Mouse (Mus musculus) embryonic facial prominence, embryonic 13.5 days (tissue): ENCODE data around the gene C1qtnf5. TPM values are rescaled to one million over a fixed set of nuclear protein-coding genes. Genes with fewer than 3 reads are reported as not detected.

Experiments used
- ATAC-seq: fragments of 200-750 bp; cut with Nextera tagmentation; 2 replicates; pipeline ENCODE4 v1.8.0; 2017; ENCODE audit warnings: low read depth; ENCODE audit not compliant: insufficient number of reproducible peaks, insufficient read depth, low FRiP score, low TSS enrichment
- H3K27ac ChIP-seq: fragments of 300-500 bp; sonication (generic); 2 replicates; pipeline ENCODE4 v1.5.1; 2015; ENCODE audit warnings: moderate library complexity, mild to moderate bottlenecking, inconsistent platforms
- H3K27me3 ChIP-seq: fragments of 300-500 bp; sonication (generic); 2 replicates; pipeline ENCODE4 v1.6.1; 2015; ENCODE audit warnings: mild to moderate bottlenecking, inconsistent platforms
- H3K36me3 ChIP-seq: fragments of 300-500 bp; sonication (generic); 2 replicates; pipeline ENCODE4 v1.6.1; 2015; ENCODE audit warnings: mild to moderate bottlenecking, inconsistent platforms
- H3K4me1 ChIP-seq: fragments of 300-500 bp; sonication (generic); 2 replicates; pipeline ENCODE4 v1.6.1; 2015; ENCODE audit warnings: inconsistent platforms
- H3K4me2 ChIP-seq: fragments of 300-500 bp; sonication (generic); 2 replicates; pipeline ENCODE4 v1.6.1; 2015; ENCODE audit warnings: moderate library complexity, mild to moderate bottlenecking, inconsistent platforms
- H3K4me3 ChIP-seq: fragments of 300-500 bp; sonication (generic); 2 replicates; pipeline ENCODE4 v1.5.1; 2015; ENCODE audit warnings: mild to moderate bottlenecking, inconsistent platforms
- H3K9ac ChIP-seq: fragments of 300-500 bp; sonication (generic); 2 replicates; pipeline ENCODE4 v1.6.1; 2015; ENCODE audit warnings: mild to moderate bottlenecking, inconsistent platforms
- H3K9me3 ChIP-seq: fragments of 300-500 bp; sonication (generic); 2 replicates; pipeline ENCODE4 v1.6.1; 2016; ENCODE audit warnings: inconsistent platforms
- WGBS: fragments of 180-500 bp; shearing (Covaris S2); methylation state at CpG from one replicate; pipeline ENCODE4 v1.1.7; 2015; ENCODE audit warnings: mixed read lengths; 5-methylcytosine and 5-hydroxymethylcytosine counted together
- polyA plus RNA-seq: library from polyadenylated mRNA; unstranded; fragments of >200 nt; fragmentation: Nextera tagmentation; extraction: Ambion mirVana; gene quantifications from 2 replicates; pipeline ENCODE4 v1.2.1, GENCODE M21; 2015

Gene C1qtnf5
- polyA plus RNA-seq, 1 experiment from 2014 or later, result 1.5 TPM

DNA sequence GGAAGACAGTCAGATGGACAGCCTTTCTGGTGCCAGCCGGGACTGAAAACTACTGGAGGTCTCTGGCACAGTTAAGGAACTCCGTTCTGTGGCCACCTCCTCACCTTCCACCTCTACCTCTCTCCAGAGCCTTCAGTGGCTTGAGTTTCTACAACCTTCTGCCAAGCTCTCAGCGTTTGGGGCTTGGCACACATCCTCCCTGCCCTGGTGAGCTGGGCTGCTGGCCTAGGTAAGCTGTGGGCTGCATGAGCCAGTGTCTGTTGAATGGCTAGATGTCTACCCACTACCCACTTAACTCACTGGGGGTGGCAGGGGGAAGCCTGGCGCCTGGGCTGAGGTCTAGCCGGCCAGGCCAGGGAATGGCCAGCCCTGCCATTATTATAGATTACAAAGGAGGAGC, 33.9 kb upstream of the C1qtnf5 start:
- ATAC-seq, result no peak
- no peak overlapping the region for H3K4me2 ChIP-seq
- H3K9ac ChIP-seq, result no peak overlapping the region
- peaks cover 32% of the 10 kb centered on the region for H3K4me1 ChIP-seq
- no peak overlapping the region for H3K27ac ChIP-seq
- no peaks in the 10 kb centered on the region for H3K36me3 ChIP-seq
- 69% methylated on average over 5 of the region's 5 CpGs for WGBS
- no peaks in the 10 kb centered on the region for H3K27me3 ChIP-seq
- no peak overlapping the region for H3K4me3 ChIP-seq
- H3K9me3 ChIP-seq, result no peaks in the 10 kb centered on the region

GRCm38 (mm10) chr9:44074395-44075275, 32.4 kb upstream of the C1qtnf5 start:
- Histone ChIP-seq H3K27ac (no peak overlapping the region), H3K4me3 (no peak overlapping the region), H3K4me2 (no peak overlapping the region), H3K27me3 (no peaks in the 10 kb centered on the region), H3K4me1 (peaks cover 41% of the 10 kb centered on the region), H3K9ac (no peak overlapping the region), H3K36me3 (no peaks in the 10 kb centered on the region), H3K9me3 (no peaks in the 10 kb centered on the region)
- ATAC-seq, result no peak
- WGBS, result 63% methylated on average over 9 of the region's 9 CpGs

DNA sequence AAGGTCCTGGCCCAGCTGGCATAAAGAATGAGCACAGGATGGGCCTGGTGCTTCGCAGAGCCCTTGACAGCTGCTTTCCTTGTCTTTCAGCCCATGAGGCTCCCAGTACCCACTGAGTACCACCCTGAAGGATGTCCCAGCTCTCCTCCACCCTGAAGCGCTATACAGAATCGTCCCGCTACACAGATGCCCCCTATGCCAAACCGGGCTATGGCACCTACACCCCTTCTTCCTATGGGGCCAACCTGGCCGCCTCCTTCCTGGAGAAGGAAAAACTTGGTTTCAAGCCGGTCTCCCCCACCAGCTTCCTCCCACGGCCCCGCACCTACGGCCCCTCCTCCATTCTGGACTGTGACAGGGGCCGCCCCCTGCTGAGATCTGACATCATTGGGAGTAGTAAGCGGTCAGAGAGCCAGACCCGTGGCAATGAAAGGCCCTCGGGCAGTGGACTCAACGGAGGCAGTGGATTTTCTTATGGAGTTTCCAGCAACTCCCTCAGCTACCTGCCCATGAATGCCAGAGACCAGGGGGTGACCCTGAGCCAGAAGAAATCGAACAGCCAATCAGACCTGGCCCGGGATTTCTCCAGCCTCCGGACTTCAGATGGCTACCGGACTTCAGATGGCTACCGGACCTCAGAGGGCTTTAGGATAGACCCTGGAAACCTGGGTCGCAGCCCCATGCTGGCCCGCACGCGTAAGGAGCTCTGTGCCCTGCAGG, 31.6 kb upstream of the C1qtnf5 start:
- no peak overlapping the region for H3K4me3 ChIP-seq
- H3K4me1 ChIP-seq, result peaks cover 35% of the 10 kb centered on the region
- H3K9me3 ChIP-seq, result no peaks in the 10 kb centered on the region
- H3K9ac ChIP-seq, result no peak overlapping the region
- no peaks in the 10 kb centered on the region for H3K27me3 ChIP-seq
- ATAC-seq, result no peak
- H3K4me2 ChIP-seq, result no peak overlapping the region
- H3K36me3 ChIP-seq, result no peaks in the 10 kb centered on the region
- 70% methylated on average over 24 of the region's 24 CpGs for WGBS
- no peak overlapping the region for H3K27ac ChIP-seq

- H3K27me3 ChIP-seq, result no peaks in the 10 kb centered on the region
- ATAC-seq, result no peak
- H3K9ac ChIP-seq, result no peak overlapping the region
- no peak overlapping the region for H3K4me2 ChIP-seq
- no peak overlapping the region for H3K27ac ChIP-seq
- H3K9me3 ChIP-seq, result no peaks in the 10 kb centered on the region
- H3K36me3 ChIP-seq, result no peaks in the 10 kb centered on the region
- peaks cover 32% of the 10 kb centered on the region for H3K4me1 ChIP-seq
- WGBS, result 65% methylated on average over 16 of the region's 16 CpGs
- H3K4me3 ChIP-seq, result no peak overlapping the region
Observed at GRCm38 (mm10) chr9:44075996-44076763, 30.9 kb upstream of the C1qtnf5 start.

GRCm38 (mm10) chr9:44076764-44077120, 30.3 kb upstream of the C1qtnf5 start:
- Histone ChIP-seq H3K36me3 (no peaks in the 10 kb centered on the region), H3K27ac (no peak overlapping the region), H3K4me1 (peaks cover 30% of the 10 kb centered on the region), H3K4me3 (no peak overlapping the region), H3K27me3 (no peaks in the 10 kb centered on the region), H3K4me2 (no peak overlapping the region), H3K9me3 (no peaks in the 10 kb centered on the region), H3K9ac (no peak overlapping the region)
- ATAC-seq, result no peak
- WGBS, result 15% methylated on average over 5 of the region's 5 CpGs

- Histone ChIP-seq H3K9ac (no peak overlapping the region), H3K4me2 (no peak overlapping the region), H3K9me3 (no peaks in the 10 kb centered on the region), H3K4me3 (no peak overlapping the region), H3K36me3 (no peaks in the 10 kb centered on the region), H3K27me3 (no peaks in the 10 kb centered on the region), H3K27ac (no peak overlapping the region), H3K4me1 (peaks cover 24% of the 10 kb centered on the region)
- no peak for ATAC-seq
- 80% methylated on average over 11 of the region's 11 CpGs for whole genome bisulfite sequencing
Observed at GRCm38 (mm10) chr9:44077266-44077910, 29.7 kb upstream of the C1qtnf5 start.

GRCm38 (mm10) chr9:44078136-44078797, 28.8 kb upstream of the C1qtnf5 start:
- Histone ChIP-seq H3K27me3 (peaks cover 7% of the 10 kb centered on the region), H3K9ac (no peak overlapping the region), H3K4me3 (no peak overlapping the region), H3K27ac (0 out of 2 replicates have a peak overlapping the region, but pooled peaks have one; percentile 9), H3K36me3 (no peaks in the 10 kb centered on the region), H3K9me3 (no peaks in the 10 kb centered on the region), H3K4me1 (peaks cover 22% of the 10 kb centered on the region), H3K4me2 (no peak overlapping the region)
- ATAC-seq, result no peak
- 76% methylated on average over 10 of the region's 10 CpGs for WGBS

- peak overlapping the region; percentile 9; the same call in 1 of the 2 replicates for H3K27ac ChIP-seq
- peak; percentile 63 for ATAC-seq
- H3K4me3 ChIP-seq, result no peak overlapping the region
- no peaks in the 10 kb centered on the region for H3K36me3 ChIP-seq
- peaks cover 30% of the 10 kb centered on the region for H3K4me1 ChIP-seq
- H3K4me2 ChIP-seq, result no peak overlapping the region
- H3K9me3 ChIP-seq, result no peaks in the 10 kb centered on the region
- H3K9ac ChIP-seq, result no peak overlapping the region
- 30% methylated on average over 16 of the region's 16 CpGs for WGBS
- peaks cover 16% of the 10 kb centered on the region for H3K27me3 ChIP-seq
Observed at GRCm38 (mm10) chr9:44078955-44079756, 27.9 kb upstream of the C1qtnf5 start.

DNA sequence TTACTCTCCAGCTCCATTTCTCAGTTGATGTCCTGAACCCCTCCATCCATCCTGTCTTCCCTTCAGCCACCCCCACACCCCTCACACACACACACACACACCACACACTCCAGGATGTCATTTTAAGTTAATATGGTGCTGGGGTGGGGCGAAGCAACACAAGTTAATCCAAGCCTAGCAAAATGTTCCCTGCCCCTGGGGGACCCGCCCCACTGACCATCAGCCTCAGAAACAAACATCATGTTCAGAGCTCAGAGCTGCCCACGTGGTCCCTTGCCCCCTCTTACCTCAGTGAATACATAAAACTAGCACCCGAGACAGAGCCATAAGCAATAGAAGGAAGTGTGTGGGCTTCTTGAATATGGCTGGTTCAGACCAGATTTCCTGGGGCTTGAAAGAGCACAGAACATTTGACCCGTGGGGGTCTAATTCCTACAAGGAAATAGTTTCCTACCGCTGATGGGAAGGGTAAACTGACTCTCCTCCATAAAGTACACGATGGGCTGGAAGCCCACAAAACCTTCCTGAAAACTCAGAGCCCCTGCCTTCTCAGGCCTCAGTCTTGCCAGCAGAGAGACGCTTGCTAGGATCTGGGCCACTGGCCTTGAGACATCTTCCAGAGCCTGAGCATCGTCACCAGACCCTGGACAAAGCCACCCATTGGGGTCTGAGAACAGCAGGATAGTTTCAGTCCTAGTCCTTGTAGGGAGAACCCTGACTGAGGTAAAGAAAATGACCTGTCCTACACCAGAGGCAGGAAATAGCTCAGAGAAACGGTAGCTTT, 26.9 kb upstream of the C1qtnf5 start:
- Histone ChIP-seq H3K27ac (no peak overlapping the region), H3K27me3 (peaks cover 22% of the 10 kb centered on the region), H3K4me3 (no peak overlapping the region), H3K4me1 (peaks cover 38% of the 10 kb centered on the region), H3K36me3 (no peaks in the 10 kb centered on the region), H3K9ac (no peak overlapping the region), H3K4me2 (no peak overlapping the region), H3K9me3 (no peaks in the 10 kb centered on the region)
- 70% methylated on average over 10 of the region's 10 CpGs for WGBS
- no peak for ATAC-seq

- Histone ChIP-seq H3K4me1 (peaks cover 44% of the 10 kb centered on the region), H3K27ac (no peak overlapping the region), H3K36me3 (no peaks in the 10 kb centered on the region), H3K9ac (no peak overlapping the region), H3K9me3 (no peaks in the 10 kb centered on the region), H3K4me3 (no peak overlapping the region), H3K4me2 (no peak overlapping the region), H3K27me3 (peaks cover 30% of the 10 kb centered on the region)
- no peak for ATAC-seq
- 78% methylated on average over 5 of the region's 5 CpGs for WGBS
Observed at GRCm38 (mm10) chr9:44080953-44081352, 26.1 kb upstream of the C1qtnf5 start.
